ENCODE assay signal across 8 mouse cellular contexts in genomic region chr4:41731052-41731765, GRCm38 (mm10). TPM values are rescaled to one million over a fixed set of nuclear protein-coding genes. Genes with fewer than 3 reads are reported as not detected.
DNase-seq lines count a peak whose midpoint lies in the region; ATAC-seq and TF ChIP-seq lines count a peak whose summit lies in the region.

TSS of gene Arid3c (minus strand) at chr4:41731142.

- peaks cover 6% of the 10 kb centered on the region; the same call in 1 of the 2 replicates for H3K9me3 ChIP-seq in heart, embryonic 12.5 days (replicated peaks)
- H3K9me3 ChIP-seq in ES-E14 (ENCODE audit: control insufficient read depth, insufficient read depth, low read depth, low read length), result no peaks in the 10 kb centered on the region
- H3K9me3 ChIP-seq in hindbrain, embryonic 12.5 days (replicated peaks), result no peaks in the 10 kb centered on the region; the same call in 1 of the 2 replicates
- no peaks in the 10 kb centered on the region for H3K9me3 ChIP-seq in midbrain, embryonic 12.5 days

- WGBS in heart, embryonic 12.5 days, result 2% methylated on average over 50 of the region's 50 CpGs
- 1% methylated on average over 47 of the region's 50 CpGs for WGBS in hindbrain, embryonic 12.5 days
- 2% methylated on average over 50 of the region's 50 CpGs for WGBS in midbrain, embryonic 12.5 days

- no peaks in the 10 kb centered on the region for H3K36me3 ChIP-seq in heart, embryonic 12.5 days
- H3K36me3 ChIP-seq in ES-E14 (ENCODE audit: control insufficient read depth, insufficient read depth, low read length, poor library complexity, severe bottlenecking), result no peaks in the 10 kb centered on the region
- H3K36me3 ChIP-seq in hindbrain, embryonic 12.5 days, result no peaks in the 10 kb centered on the region
- H3K36me3 ChIP-seq in midbrain, embryonic 12.5 days, result no peaks in the 10 kb centered on the region

- in situ Hi-C loops in ES-E14 (cut with MboI; ENCODE audit: low sequenced_read_pairs in 2 of 2, unreplicated experiment in 2 of 2), result no loop called here

- no peak for ATAC-seq in heart, embryonic 12.5 days (ENCODE audit: insufficient number of reproducible peaks, low FRiP score)
- no peak for ATAC-seq in hindbrain, embryonic 12.5 days (ENCODE audit: low FRiP score)
- peak; percentile 34; the same call in 1 of the 2 replicates for ATAC-seq in midbrain, embryonic 12.5 days (ENCODE audit: low FRiP score, low read depth)

- H3K9ac ChIP-seq in heart, embryonic 12.5 days, result peak within 1 kb of the TSS; percentile 38
- H3K9ac ChIP-seq in ES-E14 (ENCODE audit: insufficient read depth, low read depth, low read length, poor library complexity, severe bottlenecking), result peak within 1 kb of the TSS; percentile 39
- H3K9ac ChIP-seq in hindbrain, embryonic 12.5 days, result peak within 1 kb of the TSS; percentile 47
- peak within 1 kb of the TSS; percentile 47 for H3K9ac ChIP-seq in midbrain, embryonic 12.5 days (replicated peaks)

- no peak within 1 kb of the TSS for H3K27ac ChIP-seq in heart, embryonic 12.5 days (ENCODE audit: poor library complexity, severe bottlenecking)
- no peak within 1 kb of the TSS for H3K27ac ChIP-seq in ES-E14 (ENCODE audit: insufficient read depth, low read depth, low read length, poor library complexity, severe bottlenecking)
- no peak within 1 kb of the TSS for H3K27ac ChIP-seq in hindbrain, embryonic 12.5 days
- H3K27ac ChIP-seq in midbrain, embryonic 12.5 days (replicated peaks), result no peak within 1 kb of the TSS

- peak within 1 kb of the TSS; percentile 66 for H3K4me2 ChIP-seq in heart, embryonic 12.5 days
- peak within 1 kb of the TSS; percentile 62 for H3K4me2 ChIP-seq in hindbrain, embryonic 12.5 days (replicated peaks)
- H3K4me2 ChIP-seq in midbrain, embryonic 12.5 days (replicated peaks), result peak within 1 kb of the TSS; percentile 56

- DNase-seq in heart, adult 9 months (ENCODE audit: low spot score in 2 of 2), result no peak
- no peak for DNase-seq in ES-E14 (ENCODE audit: low read depth, low spot score)
- no peak for DNase-seq in frontal cortex, postnatal 25 days (ENCODE audit: low spot score in 2 of 2)
- DNase-seq in kidney, postnatal 36 days, result no peak
- DNase-seq in c-Kit-positive CD71-positive TER-119-positive erythroid progenitor cells, embryonic 14.5 days (ENCODE audit: low spot score), result no peak

- H3K4me1 ChIP-seq in heart, embryonic 12.5 days (replicated peaks), result no peaks in the 10 kb centered on the region
- H3K4me1 ChIP-seq in ES-E14 (ENCODE audit: control insufficient read depth in 2 of 2, insufficient read depth in 2 of 2, low read length in 2 of 2, poor library complexity in 1 of 2), result peaks cover 2 to 5% of the 10 kb centered on the region in 2 experiments; a peak in 2 of 4 replicates
- H3K4me1 ChIP-seq in hindbrain, embryonic 12.5 days, result peaks cover 21% of the 10 kb centered on the region
- peaks cover 21% of the 10 kb centered on the region for H3K4me1 ChIP-seq in midbrain, embryonic 12.5 days

- H3K27me3 ChIP-seq in heart, embryonic 12.5 days (replicated peaks), result peaks cover 74% of the 10 kb centered on the region
- peaks cover 73% of the 10 kb centered on the region for H3K27me3 ChIP-seq in hindbrain, embryonic 12.5 days
- H3K27me3 ChIP-seq in midbrain, embryonic 12.5 days, result peaks cover 77% of the 10 kb centered on the region

- peak within 1 kb of the TSS; percentile 41 for H3K4me3 ChIP-seq in heart, embryonic 12.5 days
- peak within 1 kb of the TSS; percentile 50 to 66 for H3K4me3 ChIP-seq in ES-E14 (ENCODE audit: insufficient read depth in 1 of 2, low read depth in 1 of 2, low read length in 2 of 2, poor library complexity in 1 of 2, severe bottlenecking in 1 of 2)
- H3K4me3 ChIP-seq in hindbrain, embryonic 12.5 days, result peak within 1 kb of the TSS; percentile 37
- peak within 1 kb of the TSS; percentile 37 for H3K4me3 ChIP-seq in midbrain, embryonic 12.5 days

TF ChIP-seq in ES-E14, 5 proteins besides CTCF, POLR2A, EP300 and RAD21:
- TF ChIP-seq MAFK (IDR thresholded peaks at IDR 0.05; ENCODE audit: insufficient read depth, low read depth, low read length) (no peak), ZNF384 (IDR thresholded peaks at IDR 0.05; ENCODE audit: low read depth, low read length) (no peak), HCFC1 (IDR thresholded peaks at IDR 0.05; ENCODE audit: borderline replicate concordance, insufficient read depth, low read length) (no peak), CHD2 (IDR thresholded peaks at IDR 0.05; ENCODE audit: low read depth, low read length) (no peak), ZC3H11A (IDR thresholded peaks at IDR 0.05; ENCODE audit: borderline replicate concordance, low read depth, low read length) (no peak)

RNA-seq across cellular contexts. Expression of gene Arid3c, which starts in this region (rescaled TPM):
- polyA plus RNA-seq in heart, embryonic 12.5 days (2016; fragmentation: Nextera tagmentation; extraction: Ambion mirVana), result not detected in 2 replicates
- total RNA-seq in ES-E14 (2012; rRNA removed), result 0.11 TPM in 1 of 2 replicates, not detected in the other
- polyA plus RNA-seq in hindbrain, embryonic 12.5 days (2016; fragmentation: Nextera tagmentation; extraction: Ambion mirVana), result 1.1 TPM in 2 replicates
- 0.26 and 0.54 TPM in 2 replicates for polyA plus RNA-seq in midbrain, embryonic 12.5 days (2016; fragmentation: Nextera tagmentation; extraction: Ambion mirVana)

Comparison
In these comparisons a context has a peak if more than half of its experiments do, and no peak if none do; other contexts are left out.
1. Peak in ATAC-seq, H3K4me3 ChIP-seq, H3K9ac ChIP-seq and H3K4me2 ChIP-seq in midbrain, embryonic 12.5 days; RNA of the gene not detected or under 1 TPM.